Comparison of ENCODE assay signal across 8 mouse cellular contexts in the genomic region with DNA sequence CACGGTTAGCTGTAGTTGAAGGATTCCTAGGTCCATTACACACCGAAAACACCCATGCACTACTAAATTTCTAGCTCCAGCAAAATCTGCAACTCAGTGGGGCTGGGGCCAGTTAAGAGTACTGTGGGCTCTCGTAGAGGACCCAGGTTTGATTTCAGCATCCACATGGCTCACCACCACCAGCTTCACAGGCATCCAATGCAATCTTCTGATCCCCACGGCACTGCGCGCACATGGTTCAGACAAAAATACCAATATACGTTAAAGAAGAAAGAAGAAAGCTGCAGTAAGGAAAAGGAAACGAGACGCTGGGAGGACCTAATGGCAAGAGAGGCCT. TPM values are rescaled to one million over a fixed set of nuclear protein-coding genes. Genes with fewer than 3 reads are reported as not detected.
DNase-seq lines count a peak whose midpoint lies in the region; ATAC-seq lines count a peak whose summit lies in the region.

No protein-coding gene starts in this region.

- DNase-seq in lung, postnatal 25 days (ENCODE audit: low spot score): no peak
- no peak for DNase-seq in limb, embryonic 11.5 days (ENCODE audit: low spot score)
- no peak for DNase-seq in cerebellum, postnatal 14 days
- no peak for DNase-seq in layer of hippocampus, adult 9-11 months
- DNase-seq in left cerebral cortex, postnatal 25 days (ENCODE audit: low spot score in 2 of 2): no peak

- no peaks in the 10 kb centered on the region for H3K27me3 ChIP-seq in lung, embryonic 15.5 days
- no peaks in the 10 kb centered on the region for H3K27me3 ChIP-seq in embryonic facial prominence, embryonic 15.5 days
- no peaks in the 10 kb centered on the region for H3K27me3 ChIP-seq in limb, embryonic 11.5 days (ENCODE audit: control insufficient read depth, insufficient read depth, low read length)
- no peaks in the 10 kb centered on the region for H3K27me3 ChIP-seq in neural tube, embryonic 14.5 days (ENCODE audit: control insufficient read depth, insufficient read depth, low read length)

- peak overlapping the region; percentile 81 for H3K9ac ChIP-seq in lung, embryonic 15.5 days
- peak overlapping the region; percentile 66 for H3K9ac ChIP-seq in embryonic facial prominence, embryonic 15.5 days
- peak overlapping the region; percentile 49 for H3K9ac ChIP-seq in limb, embryonic 11.5 days (ENCODE audit: low read length)
- peak overlapping the region; percentile 87 for H3K9ac ChIP-seq in neural tube, embryonic 14.5 days (replicated peaks; ENCODE audit: low read depth, low read length)

- intact Hi-C loops in left cerebral cortex, postnatal 25 days (cut with DNase I): no loop called here

- WGBS in lung, embryonic 15.5 days: under 1% methylated on average over 9 of the region's 9 CpGs
- under 1% methylated on average over 9 of the region's 9 CpGs for WGBS in embryonic facial prominence, embryonic 15.5 days
- WGBS in limb, embryonic 11.5 days: 0% methylated on average over 9 of the region's 9 CpGs
- 0% methylated on average over 9 of the region's 9 CpGs for WGBS in neural tube, embryonic 14.5 days

- H3K9me3 ChIP-seq in lung, embryonic 15.5 days: no peaks in the 10 kb centered on the region
- no peaks in the 10 kb centered on the region for H3K9me3 ChIP-seq in embryonic facial prominence, embryonic 15.5 days (replicated peaks)
- no peaks in the 10 kb centered on the region for H3K9me3 ChIP-seq in limb, embryonic 11.5 days (ENCODE audit: control insufficient read depth, low read length)
- no peaks in the 10 kb centered on the region for H3K9me3 ChIP-seq in neural tube, embryonic 14.5 days (ENCODE audit: control insufficient read depth, low read length)

- H3K27ac ChIP-seq in lung, embryonic 15.5 days: peak overlapping the region; percentile 100
- peak overlapping the region; percentile 100 for H3K27ac ChIP-seq in embryonic facial prominence, embryonic 15.5 days (replicated peaks)
- H3K27ac ChIP-seq in limb, embryonic 11.5 days (replicated peaks; ENCODE audit: low read depth, low read length): peak overlapping the region; percentile 72
- H3K27ac ChIP-seq in neural tube, embryonic 14.5 days (ENCODE audit: low read depth, low read length): peak overlapping the region; percentile 96

- H3K4me2 ChIP-seq in lung, embryonic 15.5 days: peak overlapping the region; percentile 85
- H3K4me2 ChIP-seq in embryonic facial prominence, embryonic 15.5 days (replicated peaks): peak overlapping the region; percentile 87
- peak overlapping the region; percentile 65 for H3K4me2 ChIP-seq in limb, embryonic 11.5 days (ENCODE audit: low read depth, severe bottlenecking)
- peak overlapping the region; percentile 96 for H3K4me2 ChIP-seq in neural tube, embryonic 14.5 days (ENCODE audit: low read depth, low read length)

- peaks cover 38% of the 10 kb centered on the region for H3K36me3 ChIP-seq in lung, embryonic 15.5 days
- H3K36me3 ChIP-seq in embryonic facial prominence, embryonic 15.5 days: peaks cover 37% of the 10 kb centered on the region
- H3K36me3 ChIP-seq in limb, embryonic 11.5 days (ENCODE audit: control insufficient read depth, insufficient read depth, low read length): peaks cover 17% of the 10 kb centered on the region
- H3K36me3 ChIP-seq in neural tube, embryonic 14.5 days (ENCODE audit: control insufficient read depth, insufficient read depth, low read length): peaks cover 20% of the 10 kb centered on the region

- H3K4me3 ChIP-seq in lung, embryonic 15.5 days: peak overlapping the region; percentile 90
- H3K4me3 ChIP-seq in embryonic facial prominence, embryonic 15.5 days (replicated peaks): peak overlapping the region; percentile 82
- peak overlapping the region; percentile 63 for H3K4me3 ChIP-seq in limb, embryonic 11.5 days (ENCODE audit: low read depth, low read length)
- peak overlapping the region; percentile 77 for H3K4me3 ChIP-seq in neural tube, embryonic 14.5 days (ENCODE audit: low read depth, low read length)

- H3K4me1 ChIP-seq in lung, embryonic 15.5 days: peaks cover 34% of the 10 kb centered on the region
- H3K4me1 ChIP-seq in embryonic facial prominence, embryonic 15.5 days: peaks cover 28% of the 10 kb centered on the region
- H3K4me1 ChIP-seq in limb, embryonic 11.5 days (ENCODE audit: control insufficient read depth, insufficient read depth, low read length): peaks cover 9% of the 10 kb centered on the region; the same call in 1 of the 2 replicates
- peaks cover 24% of the 10 kb centered on the region for H3K4me1 ChIP-seq in neural tube, embryonic 14.5 days (ENCODE audit: control insufficient read depth, insufficient read depth, low read length)

- peak; percentile 32; the same call in 1 of the 2 replicates for ATAC-seq in lung, embryonic 15.5 days (ENCODE audit: borderline replicate concordance, extremely low read depth, low FRiP score, low TSS enrichment)
- peak; percentile 9; the same call in 1 of the 2 replicates for ATAC-seq in embryonic facial prominence, embryonic 15.5 days (ENCODE audit: insufficient number of reproducible peaks, low FRiP score, low TSS enrichment, low read depth)
- peak; percentile 37 for ATAC-seq in limb, embryonic 11.5 days (ENCODE audit: insufficient number of reproducible peaks, low FRiP score, low TSS enrichment, low read depth)
- peak; percentile 54 for ATAC-seq in neural tube, embryonic 14.5 days (ENCODE audit: low read depth)

RNA-seq across cellular contexts. Expression of gene Tnpo2, which starts 0.4 kb away (rescaled TPM):
- polyA plus RNA-seq in lung, embryonic 15.5 days (2015; fragmentation: Nextera tagmentation; extraction: Ambion mirVana): 29.1 and 32.3 TPM in 2 replicates
- 31.4 and 32.9 TPM in 2 replicates for polyA plus RNA-seq in embryonic facial prominence, embryonic 15.5 days (2015; fragmentation: Nextera tagmentation; extraction: Ambion mirVana)
- 12.7 and 16.3 TPM in 2 replicates for polyA plus RNA-seq in limb, embryonic 11.5 days (2014; fragmentation: Nextera tagmentation; extraction: Ambion mirVana)
- 30.8 and 45.8 TPM in 2 replicates for polyA plus RNA-seq in neural tube, embryonic 14.5 days (2014; fragmentation: Nextera tagmentation; extraction: Ambion mirVana)
- 100 to 1,000 TPM; 155 to 175 TPM for total RNA-seq in left cerebral cortex, postnatal 25 days (2021)

RNA-seq across cellular contexts. Expression of gene Trir, which starts 9.7 kb away (rescaled TPM):
- 107 and 118 TPM in 2 replicates for polyA plus RNA-seq in lung, embryonic 15.5 days (2015; fragmentation: Nextera tagmentation; extraction: Ambion mirVana)
- polyA plus RNA-seq in embryonic facial prominence, embryonic 15.5 days (2015; fragmentation: Nextera tagmentation; extraction: Ambion mirVana): 114 and 117 TPM in 2 replicates
- polyA plus RNA-seq in limb, embryonic 11.5 days (2014; fragmentation: Nextera tagmentation; extraction: Ambion mirVana): 194 and 197 TPM in 2 replicates
- 153 and 161 TPM in 2 replicates for polyA plus RNA-seq in neural tube, embryonic 14.5 days (2014; fragmentation: Nextera tagmentation; extraction: Ambion mirVana)
- total RNA-seq in left cerebral cortex, postnatal 25 days (2021): 100 to 1,000 TPM; 115 to 129 TPM

RNA-seq across cellular contexts. Expression of gene Asna1, which starts 11.3 kb away (rescaled TPM):
- polyA plus RNA-seq in lung, embryonic 15.5 days (2015; fragmentation: Nextera tagmentation; extraction: Ambion mirVana): 124 and 128 TPM in 2 replicates
- polyA plus RNA-seq in embryonic facial prominence, embryonic 15.5 days (2015; fragmentation: Nextera tagmentation; extraction: Ambion mirVana): 117 and 119 TPM in 2 replicates
- 119 and 131 TPM in 2 replicates for polyA plus RNA-seq in limb, embryonic 11.5 days (2014; fragmentation: Nextera tagmentation; extraction: Ambion mirVana)
- 119 and 128 TPM in 2 replicates for polyA plus RNA-seq in neural tube, embryonic 14.5 days (2014; fragmentation: Nextera tagmentation; extraction: Ambion mirVana)
- total RNA-seq in left cerebral cortex, postnatal 25 days (2021): 100 to 1,000 TPM; 118 to 122 TPM

RNA-seq across cellular contexts. Expression of gene Best2, which starts 22.0 kb away (rescaled TPM):
- polyA plus RNA-seq in lung, embryonic 15.5 days (2015; fragmentation: Nextera tagmentation; extraction: Ambion mirVana): not detected in 2 replicates
- 0.93 and 2.0 TPM in 2 replicates for polyA plus RNA-seq in embryonic facial prominence, embryonic 15.5 days (2015; fragmentation: Nextera tagmentation; extraction: Ambion mirVana)
- not detected in 2 replicates for polyA plus RNA-seq in limb, embryonic 11.5 days (2014; fragmentation: Nextera tagmentation; extraction: Ambion mirVana)
- polyA plus RNA-seq in neural tube, embryonic 14.5 days (2014; fragmentation: Nextera tagmentation; extraction: Ambion mirVana): 0.12 TPM in 1 of 2 replicates, not detected in the other
- total RNA-seq in left cerebral cortex, postnatal 25 days (2021): not detected

RNA-seq across cellular contexts. Expression of gene Fbxw9, which starts 23.5 kb away (rescaled TPM):
- polyA plus RNA-seq in lung, embryonic 15.5 days (2015; fragmentation: Nextera tagmentation; extraction: Ambion mirVana): 27.9 and 28.4 TPM in 2 replicates
- 32.6 and 37.4 TPM in 2 replicates for polyA plus RNA-seq in embryonic facial prominence, embryonic 15.5 days (2015; fragmentation: Nextera tagmentation; extraction: Ambion mirVana)
- 21.0 and 21.2 TPM in 2 replicates for polyA plus RNA-seq in limb, embryonic 11.5 days (2014; fragmentation: Nextera tagmentation; extraction: Ambion mirVana)
- 57.0 and 66.3 TPM in 2 replicates for polyA plus RNA-seq in neural tube, embryonic 14.5 days (2014; fragmentation: Nextera tagmentation; extraction: Ambion mirVana)
- 10 to 100 TPM; 23.9 to 24.0 TPM for total RNA-seq in left cerebral cortex, postnatal 25 days (2021)
